Mouse (Mus musculus): ENCODE results near the gene Tcf20. TPM values are rescaled to one million over a fixed set of nuclear protein-coding genes. Genes with fewer than 3 reads are reported as not detected.

Tcf20 gene
- total and polyA plus RNA-seq, 3 experiments = 27.0 to 47.2 (median 29.0) TPM

DNA sequence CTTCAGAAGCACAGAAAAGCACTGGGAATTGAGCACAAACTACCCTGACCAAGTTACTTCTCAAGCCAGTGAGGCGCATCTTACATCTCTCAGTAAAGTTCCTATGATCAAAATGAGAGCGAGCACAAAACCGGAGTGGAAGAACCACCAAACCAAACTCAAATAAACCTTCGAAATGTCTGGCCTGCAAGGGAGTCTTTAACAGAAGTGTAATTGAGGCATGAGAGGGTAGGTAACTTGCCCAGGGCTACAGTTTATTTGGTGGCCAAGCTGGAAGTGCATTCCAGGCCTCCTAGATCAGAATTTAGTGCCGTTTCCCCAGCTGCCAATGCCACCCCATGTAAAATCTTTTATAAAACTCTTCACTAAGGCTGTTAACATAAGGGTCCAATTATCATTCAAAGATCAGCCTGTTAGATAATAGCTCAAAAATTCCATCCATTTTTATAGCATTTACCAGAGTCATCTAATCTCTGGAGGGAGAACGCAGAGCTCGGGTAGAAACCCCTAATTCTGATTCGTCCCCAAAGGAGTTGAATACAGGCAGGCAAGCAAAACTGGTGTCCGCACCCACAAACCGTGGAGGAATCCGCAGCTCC is 89.4 kb downstream of the Tcf20 start:
- Histone ChIP-seq H3K4me3 (replicated peaks in 1 of 3; ENCODE audit: low read depth in 2 of 3, low read length in 2 of 3, poor library complexity in 1 of 3) (peak overlapping the region; percentile 81 to 100 (median 97)), H3K36me3 (replicated peaks in 1 of 2; ENCODE audit: control insufficient read depth in 1 of 2, insufficient read depth in 1 of 2, low read length in 1 of 2) (peaks cover 0 to 16% of the 10 kb centered on the region in 2 experiments), H3K4me1 (ENCODE audit: control insufficient read depth in 1 of 2, insufficient read depth in 2 of 2) (peaks cover 5 to 73% of the 10 kb centered on the region in 2 experiments), H3K9ac (ENCODE audit: insufficient read depth, low read depth) (peak overlapping the region; percentile 97; the same call in 1 of the 2 replicates), H3K27ac (ENCODE audit: insufficient read depth, low read depth) (no peak overlapping the region), H3K27me3 (replicated peaks) (no peaks in the 10 kb centered on the region), H3K9me3 (replicated peaks; ENCODE audit: low read length) (no peaks in the 10 kb centered on the region), H3K4me2 (ENCODE audit: insufficient read depth, low read depth, poor library complexity, severe bottlenecking) (peak overlapping the region; percentile 97), H3K79me2 (replicated peaks; ENCODE audit: control insufficient read depth, extremely low read depth, insufficient read depth, poor library complexity, severe bottlenecking) (peaks cover 44% of the 10 kb centered on the region)
- DNase-seq (ENCODE audit: extremely low read depth) = no peak
- dilution Hi-C loops (cut with MboI; ENCODE audit: extremely low pct_ligation_motif_present, extremely low pct_unique_long_range_greater_than_20kb, low sequenced_read_pairs) = no loop called here
- TF ChIP-seq SMC3 (IDR thresholded peaks at IDR 0.05; ENCODE audit: low read depth, low read length) (no peak), SIN3A (IDR thresholded peaks at IDR 0.05; ENCODE audit: low read length) (no peak), BHLHE40 (IDR thresholded peaks at IDR 0.05; ENCODE audit: low read depth, low read length) (no peak), RCOR1 (conservative IDR thresholded peaks at IDR 0.05; ENCODE audit: low read depth, low read length) (no peak), ELF1 (IDR thresholded peaks at IDR 0.05; ENCODE audit: low read depth, low read length) (no peak), MEF2A (IDR thresholded peaks at IDR 0.05; ENCODE audit: borderline replicate concordance, low read depth, low read length) (no peak), CTCF (conservative IDR thresholded peaks at IDR 0.05 in 1 of 2, IDR thresholded peaks at IDR 0.05 in 1 of 2; ENCODE audit: low read depth in 2 of 2, low read length in 2 of 2) (no peak), TCF12 (IDR thresholded peaks at IDR 0.05; ENCODE audit: low read depth, low read length) (no peak), EP300 (IDR thresholded peaks at IDR 0.05; ENCODE audit: low read length) (no peak), MAX (IDR thresholded peaks at IDR 0.05; ENCODE audit: low read length) (no peak), POLR2A (IDR thresholded peaks at IDR 0.05; ENCODE audit: low read depth, low read length) (no peak), JUN (IDR thresholded peaks at IDR 0.05; ENCODE audit: insufficient read depth, low read depth, low read length) (no peak), GABPA (IDR thresholded peaks at IDR 0.05; ENCODE audit: insufficient replicate concordance, low read depth, low read length) (no peak), KAT2A (IDR thresholded peaks at IDR 0.05; ENCODE audit: insufficient replicate concordance, low read length) (no peak), NELFE (IDR thresholded peaks at IDR 0.05; ENCODE audit: low read depth, low read length) (no peak), MXI1 (IDR thresholded peaks at IDR 0.05; ENCODE audit: low read depth, low read length) (no peak), ZMIZ1 (IDR thresholded peaks at IDR 0.05; ENCODE audit: low read depth, low read length) (no peak), PAX5 (IDR thresholded peaks at IDR 0.05; ENCODE audit: low read length) (no peak), ETS1 (conservative IDR thresholded peaks at IDR 0.05; ENCODE audit: low read depth, low read length) (no peak), RAD21 (IDR thresholded peaks at IDR 0.05; ENCODE audit: low read depth, low read length) (no peak)
- in situ Hi-C loops (cut with MboI; ENCODE audit: low pct_ligation_motif_present, low pct_unique_long_range_greater_than_20kb, low sequenced_read_pairs) = no loop called here

DNA sequence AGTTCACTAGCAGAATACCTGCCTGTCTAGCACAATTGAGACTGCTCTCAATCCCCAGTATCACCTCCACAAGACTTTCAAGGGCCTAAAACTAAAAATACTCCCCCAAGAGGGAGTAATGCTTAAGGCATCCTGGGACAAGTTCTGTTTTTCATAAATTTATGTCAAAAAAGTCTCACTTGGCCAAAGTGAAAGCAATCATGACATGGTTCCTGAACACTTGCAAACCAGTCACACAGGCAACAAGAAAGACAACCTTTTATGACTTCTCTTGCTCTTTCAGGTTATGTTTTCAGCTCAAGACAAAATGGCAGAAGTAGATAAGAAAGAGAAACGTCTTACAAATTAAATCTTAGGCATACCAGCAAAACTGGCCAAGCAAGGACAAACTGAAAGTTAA is 91.3 kb downstream of the Tcf20 start:
- Histone ChIP-seq H3K4me1 (ENCODE audit: control insufficient read depth in 1 of 2, insufficient read depth in 2 of 2) (peaks cover 3 to 72% of the 10 kb centered on the region in 2 experiments), H3K27me3 (replicated peaks) (no peaks in the 10 kb centered on the region), H3K27ac (ENCODE audit: insufficient read depth, low read depth) (no peak overlapping the region), H3K4me2 (ENCODE audit: insufficient read depth, low read depth, poor library complexity, severe bottlenecking) (peak overlapping the region; percentile 62), H3K9ac (ENCODE audit: insufficient read depth, low read depth) (no peak overlapping the region; the same call in 1 of the 2 replicates), H3K9me3 (replicated peaks; ENCODE audit: low read length) (no peaks in the 10 kb centered on the region), H3K4me3 (replicated peaks in 1 of 3; ENCODE audit: low read depth in 2 of 3, low read length in 2 of 3, poor library complexity in 1 of 3) (peak overlapping the region in 1 of 3 experiments; percentile 3), H3K36me3 (replicated peaks in 1 of 2; ENCODE audit: control insufficient read depth in 1 of 2, insufficient read depth in 1 of 2, low read length in 1 of 2) (peaks cover 0 to 12% of the 10 kb centered on the region in 2 experiments), H3K79me2 (replicated peaks; ENCODE audit: control insufficient read depth, extremely low read depth, insufficient read depth, poor library complexity, severe bottlenecking) (peaks cover 51% of the 10 kb centered on the region)
- in situ Hi-C loops (cut with MboI; ENCODE audit: low pct_ligation_motif_present, low pct_unique_long_range_greater_than_20kb, low sequenced_read_pairs) (no loop called here), dilution Hi-C loops (cut with MboI; ENCODE audit: extremely low pct_ligation_motif_present, extremely low pct_unique_long_range_greater_than_20kb, low sequenced_read_pairs) (no loop called here)
- TF ChIP-seq USF2 (conservative IDR thresholded peaks at IDR 0.05; ENCODE audit: low read depth, low read length) = no peak
- no peak for TF ChIP-seq MAFK (IDR thresholded peaks at IDR 0.05; ENCODE audit: insufficient replicate concordance, low read length)
- no peak for TF ChIP-seq MAZ (IDR thresholded peaks at IDR 0.05; ENCODE audit: low read depth, low read length)
- TF ChIP-seq E2F4 (IDR thresholded peaks at IDR 0.05; ENCODE audit: insufficient replicate concordance, low read depth, low read length) = no peak
- peak in 1 of 2 experiments; percentile 12; a peak in 1 of 4 replicates for TF ChIP-seq CTCF (conservative IDR thresholded peaks at IDR 0.05 in 1 of 2, IDR thresholded peaks at IDR 0.05 in 1 of 2; ENCODE audit: low read depth in 2 of 2, low read length in 2 of 2)
- no peak for DNase-seq (ENCODE audit: extremely low read depth)

Data from CH12.LX (cell line).